Mouse (Mus musculus): ENCODE results near the gene Frrs1.

DNA sequence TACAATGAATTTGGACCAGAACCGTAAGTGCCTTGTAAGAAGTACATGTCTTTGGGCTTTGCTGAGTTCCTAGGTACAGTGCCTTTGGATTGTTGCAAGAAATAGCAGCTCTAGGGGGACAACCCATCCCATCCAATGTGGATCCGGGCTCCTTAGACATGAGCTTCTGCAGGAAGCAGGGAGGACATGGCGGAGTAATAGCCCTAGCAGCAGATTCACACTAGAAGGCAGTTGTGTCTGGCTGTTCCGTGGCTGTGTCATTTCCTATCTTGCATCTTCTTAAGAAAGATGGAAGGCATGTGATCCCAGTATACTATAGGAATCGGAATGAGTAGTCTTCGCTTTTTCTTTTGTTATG lies 32.9 kb downstream of the Frrs1 start:
- TF ChIP-seq CTCF (IDR thresholded peaks at IDR 0.05; ENCODE audit: low read depth, low read length) (no peak), POLR2A (IDR thresholded peaks at IDR 0.05; ENCODE audit: borderline replicate concordance, low read depth, low read length) (no peak)
